Mouse (Mus musculus): ENCODE results near the gene Lrpprc. TPM values are rescaled to one million over a fixed set of nuclear protein-coding genes. Genes with fewer than 3 reads are reported as not detected.

Gene Lrpprc
- polyA plus RNA-seq, 1 experiment from 2014 or later: 47.5 TPM

DNA sequence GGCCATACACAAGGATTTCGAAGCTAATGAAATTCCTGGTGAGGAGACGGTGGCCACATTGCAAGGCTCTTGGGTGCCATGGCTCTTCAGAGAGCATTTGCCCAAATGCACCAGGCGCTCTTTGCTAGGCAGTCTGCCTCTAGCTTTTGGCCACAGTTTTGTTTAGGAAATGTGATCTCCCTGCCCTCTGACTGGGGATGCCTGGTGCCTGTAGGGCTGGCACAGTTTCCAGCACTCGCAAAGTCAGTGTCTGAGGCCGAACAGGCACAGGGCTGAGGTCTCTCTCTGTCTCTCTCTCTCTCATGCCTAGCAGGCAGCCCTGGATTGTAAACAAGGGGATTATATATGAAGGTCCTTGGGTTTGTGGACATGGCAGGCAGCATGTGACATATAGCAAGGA lies 100.5 kb downstream of the Lrpprc start:
- 85% methylated on average over 5 of the region's 5 CpGs for WGBS
- Histone ChIP-seq H3K9ac (ENCODE audit: low read depth, low read length) (no peak overlapping the region), H3K4me2 (ENCODE audit: low read length) (no peak overlapping the region), H3K4me1 (ENCODE audit: control insufficient read depth, insufficient read depth, low read length) (no peaks in the 10 kb centered on the region), H3K27ac (ENCODE audit: low read length) (no peak overlapping the region), H3K9me3 (replicated peaks; ENCODE audit: control insufficient read depth, low read length, poor library complexity, severe bottlenecking) (no peaks in the 10 kb centered on the region), H3K4me3 (ENCODE audit: low read depth, low read length) (no peak overlapping the region), H3K36me3 (ENCODE audit: control insufficient read depth, insufficient read depth, low read length) (no peaks in the 10 kb centered on the region), H3K27me3 (ENCODE audit: control insufficient read depth, insufficient read depth, low read depth, low read length) (no peaks in the 10 kb centered on the region)
- ATAC-seq: no peak

GRCm38 (mm10) chr17:84689316-84689715 lies 101.3 kb downstream of the Lrpprc start:
- WGBS: 92% methylated on average over 5 of the region's 5 CpGs
- ATAC-seq: no peak
- Histone ChIP-seq H3K9ac (ENCODE audit: low read depth, low read length) (no peak overlapping the region), H3K4me1 (ENCODE audit: control insufficient read depth, insufficient read depth, low read length) (no peaks in the 10 kb centered on the region), H3K4me3 (ENCODE audit: low read depth, low read length) (no peak overlapping the region), H3K27me3 (ENCODE audit: control insufficient read depth, insufficient read depth, low read depth, low read length) (no peaks in the 10 kb centered on the region), H3K27ac (ENCODE audit: low read length) (no peak overlapping the region), H3K9me3 (replicated peaks; ENCODE audit: control insufficient read depth, low read length, poor library complexity, severe bottlenecking) (no peaks in the 10 kb centered on the region), H3K4me2 (ENCODE audit: low read length) (no peak overlapping the region), H3K36me3 (ENCODE audit: control insufficient read depth, insufficient read depth, low read length) (no peaks in the 10 kb centered on the region)

- no peaks in the 10 kb centered on the region for H3K27me3 ChIP-seq (ENCODE audit: control insufficient read depth, insufficient read depth, low read depth, low read length)
- no peak overlapping the region for H3K4me2 ChIP-seq (ENCODE audit: low read length)
- no peaks in the 10 kb centered on the region for H3K4me1 ChIP-seq (ENCODE audit: control insufficient read depth, insufficient read depth, low read length)
- H3K9me3 ChIP-seq (replicated peaks; ENCODE audit: control insufficient read depth, low read length, poor library complexity, severe bottlenecking): no peaks in the 10 kb centered on the region
- H3K4me3 ChIP-seq (ENCODE audit: low read depth, low read length): no peak overlapping the region
- no peak for ATAC-seq
- 92% methylated on average over 11 of the region's 11 CpGs for WGBS
- no peak overlapping the region for H3K9ac ChIP-seq (ENCODE audit: low read depth, low read length)
- no peak overlapping the region for H3K27ac ChIP-seq (ENCODE audit: low read length)
- H3K36me3 ChIP-seq (ENCODE audit: control insufficient read depth, insufficient read depth, low read length): no peaks in the 10 kb centered on the region
Observed at GRCm38 (mm10) chr17:84688834-84689233, 101.8 kb downstream of the Lrpprc start.

DNA sequence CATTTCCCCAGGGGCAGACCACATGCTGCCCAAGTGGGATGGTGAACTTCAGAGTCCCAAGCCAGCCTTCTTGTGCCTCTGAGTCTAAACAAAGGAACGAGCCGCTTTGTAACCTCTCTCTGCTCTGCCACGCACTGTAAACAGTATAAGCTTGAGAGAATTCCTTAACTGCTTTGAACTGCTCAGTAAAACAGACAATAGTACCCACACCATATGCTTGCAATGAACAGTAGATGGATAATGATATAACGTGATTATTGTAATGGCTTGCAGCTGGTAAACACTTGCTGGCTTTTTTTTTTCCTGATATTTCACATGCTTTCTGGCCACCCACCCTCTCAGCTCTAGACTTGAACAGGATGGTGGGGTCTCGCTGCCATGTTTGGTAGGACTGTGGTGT lies 102.6 kb downstream of the Lrpprc start:
- Histone ChIP-seq H3K9ac (ENCODE audit: low read depth, low read length) (no peak overlapping the region), H3K4me2 (ENCODE audit: low read length) (no peak overlapping the region), H3K9me3 (replicated peaks; ENCODE audit: control insufficient read depth, low read length, poor library complexity, severe bottlenecking) (no peaks in the 10 kb centered on the region), H3K36me3 (ENCODE audit: control insufficient read depth, insufficient read depth, low read length) (no peaks in the 10 kb centered on the region), H3K4me1 (ENCODE audit: control insufficient read depth, insufficient read depth, low read length) (no peaks in the 10 kb centered on the region), H3K27me3 (ENCODE audit: control insufficient read depth, insufficient read depth, low read depth, low read length) (no peaks in the 10 kb centered on the region), H3K4me3 (ENCODE audit: low read depth, low read length) (no peak overlapping the region), H3K27ac (ENCODE audit: low read length) (no peak overlapping the region)
- ATAC-seq: no peak
- 71% methylated on average over 5 of the region's 5 CpGs for WGBS

GRCm38 (mm10) chr17:84685286-84685685 lies 105.3 kb downstream of the Lrpprc start:
- no peak overlapping the region for H3K9ac ChIP-seq (ENCODE audit: low read depth, low read length)
- WGBS: 80% methylated on average over 4 of the region's 4 CpGs
- no peaks in the 10 kb centered on the region for H3K4me1 ChIP-seq (ENCODE audit: control insufficient read depth, insufficient read depth, low read length)
- H3K9me3 ChIP-seq (replicated peaks; ENCODE audit: control insufficient read depth, low read length, poor library complexity, severe bottlenecking): no peaks in the 10 kb centered on the region
- ATAC-seq: no peak
- no peaks in the 10 kb centered on the region for H3K27me3 ChIP-seq (ENCODE audit: control insufficient read depth, insufficient read depth, low read depth, low read length)
- no peak overlapping the region for H3K4me3 ChIP-seq (ENCODE audit: low read depth, low read length)
- no peaks in the 10 kb centered on the region for H3K36me3 ChIP-seq (ENCODE audit: control insufficient read depth, insufficient read depth, low read length)
- no peak overlapping the region for H3K27ac ChIP-seq (ENCODE audit: low read length)
- no peak overlapping the region for H3K4me2 ChIP-seq (ENCODE audit: low read length)

- Histone ChIP-seq H3K9ac (ENCODE audit: low read depth, low read length) (no peak overlapping the region), H3K9me3 (replicated peaks; ENCODE audit: control insufficient read depth, low read length, poor library complexity, severe bottlenecking) (no peaks in the 10 kb centered on the region), H3K4me1 (ENCODE audit: control insufficient read depth, insufficient read depth, low read length) (no peaks in the 10 kb centered on the region), H3K27me3 (ENCODE audit: control insufficient read depth, insufficient read depth, low read depth, low read length) (no peaks in the 10 kb centered on the region), H3K27ac (ENCODE audit: low read length) (no peak overlapping the region), H3K4me2 (ENCODE audit: low read length) (no peak overlapping the region), H3K4me3 (ENCODE audit: low read depth, low read length) (no peak overlapping the region), H3K36me3 (ENCODE audit: control insufficient read depth, insufficient read depth, low read length) (no peaks in the 10 kb centered on the region)
- no peak for ATAC-seq
- 53% methylated on average over 6 of the region's 6 CpGs for WGBS
Observed at GRCm38 (mm10) chr17:84684284-84684683, 106.3 kb downstream of the Lrpprc start.

- Histone ChIP-seq H3K9me3 (replicated peaks; ENCODE audit: control insufficient read depth, low read length, poor library complexity, severe bottlenecking) (no peaks in the 10 kb centered on the region), H3K27ac (ENCODE audit: low read length) (no peak within 1 kb of the TSS), H3K36me3 (ENCODE audit: control insufficient read depth, insufficient read depth, low read length) (no peaks in the 10 kb centered on the region), H3K4me2 (ENCODE audit: low read length) (no peak within 1 kb of the TSS), H3K9ac (ENCODE audit: low read depth, low read length) (no peak within 1 kb of the TSS), H3K27me3 (ENCODE audit: control insufficient read depth, insufficient read depth, low read depth, low read length) (no peaks in the 10 kb centered on the region), H3K4me1 (ENCODE audit: control insufficient read depth, insufficient read depth, low read length) (no peaks in the 10 kb centered on the region), H3K4me3 (ENCODE audit: low read depth, low read length) (no peak within 1 kb of the TSS)
- WGBS: 77% methylated on average over 18 of the region's 18 CpGs
- no peak for ATAC-seq
Observed at GRCm38 (mm10) chr17:84682734-84683717, 107.6 kb downstream of the Lrpprc start, which contains the start of gene Abcg5. Gene Abcg5 (minus strand): TSS chr17:84683011.

GRCm38 (mm10) chr17:84681670-84682069 lies 108.9 kb downstream of the Lrpprc start:
- no peak for ATAC-seq
- H3K4me2 ChIP-seq (ENCODE audit: low read length): no peak overlapping the region
- WGBS: 84% methylated on average over 3 of the region's 3 CpGs
- H3K9me3 ChIP-seq (replicated peaks; ENCODE audit: control insufficient read depth, low read length, poor library complexity, severe bottlenecking): no peaks in the 10 kb centered on the region
- no peaks in the 10 kb centered on the region for H3K4me1 ChIP-seq (ENCODE audit: control insufficient read depth, insufficient read depth, low read length)
- H3K27me3 ChIP-seq (ENCODE audit: control insufficient read depth, insufficient read depth, low read depth, low read length): no peaks in the 10 kb centered on the region
- no peak overlapping the region for H3K9ac ChIP-seq (ENCODE audit: low read depth, low read length)
- H3K36me3 ChIP-seq (ENCODE audit: control insufficient read depth, insufficient read depth, low read length): no peaks in the 10 kb centered on the region
- no peak overlapping the region for H3K27ac ChIP-seq (ENCODE audit: low read length)
- H3K4me3 ChIP-seq (ENCODE audit: low read depth, low read length): no peak overlapping the region

DNA sequence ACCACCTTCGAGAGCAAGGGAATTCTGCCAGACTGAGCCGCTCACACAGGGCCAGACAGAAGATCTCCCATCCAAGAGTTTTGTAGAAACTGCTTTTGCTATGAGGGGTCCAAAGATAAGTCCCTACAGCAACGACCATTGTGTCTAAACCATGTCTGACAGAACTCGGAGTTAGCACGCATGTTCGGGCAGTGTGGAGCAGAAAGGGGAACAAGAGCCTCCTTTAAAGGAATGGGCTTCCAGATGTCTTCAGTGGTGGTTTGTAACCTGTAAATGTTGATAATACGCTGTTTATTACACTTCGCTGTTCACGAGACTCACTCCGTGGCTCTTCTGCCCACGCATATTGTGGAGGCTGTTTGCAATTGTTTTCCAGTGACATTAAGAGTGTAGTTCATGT lies 113.0 kb downstream of the Lrpprc start:
- Histone ChIP-seq H3K9ac (ENCODE audit: low read depth, low read length) (no peak overlapping the region), H3K27me3 (ENCODE audit: control insufficient read depth, insufficient read depth, low read depth, low read length) (peaks cover 9% of the 10 kb centered on the region), H3K4me3 (ENCODE audit: low read depth, low read length) (no peak overlapping the region), H3K4me1 (ENCODE audit: control insufficient read depth, insufficient read depth, low read length) (peaks cover 22% of the 10 kb centered on the region), H3K27ac (ENCODE audit: low read length) (no peak overlapping the region), H3K4me2 (ENCODE audit: low read length) (no peak overlapping the region), H3K9me3 (replicated peaks; ENCODE audit: control insufficient read depth, low read length, poor library complexity, severe bottlenecking) (no peaks in the 10 kb centered on the region), H3K36me3 (ENCODE audit: control insufficient read depth, insufficient read depth, low read length) (no peaks in the 10 kb centered on the region)
- no peak for ATAC-seq
- 92% methylated on average over 11 of the region's 11 CpGs for WGBS

Data from midbrain, embryonic 16.5 days (tissue).